Mouse (Mus musculus): ENCODE data around the gene Npr3. TPM values are rescaled to one million over a fixed set of nuclear protein-coding genes. Genes with fewer than 3 reads are reported as not detected.
A peak's percentile ranks its signal among the peaks of the same experiment; 100 is the strongest.

Npr3 gene
- polyA plus RNA-seq, 1 experiment from 2014 or later = 8.1 TPM

GRCm38 (mm10) chr15:11897162-11897561 lies 9.9 kb downstream of the Npr3 start:
- H3K27me3 ChIP-seq (ENCODE audit: control insufficient read depth, insufficient read depth, low read depth, low read length) = no peaks in the 10 kb centered on the region
- peaks cover 5% of the 10 kb centered on the region; the same call in 1 of the 2 replicates for H3K4me1 ChIP-seq (replicated peaks; ENCODE audit: control insufficient read depth, insufficient read depth, low read length)
- H3K27ac ChIP-seq (ENCODE audit: low read length) = no peak overlapping the region
- peaks cover 3% of the 10 kb centered on the region for H3K36me3 ChIP-seq (ENCODE audit: control insufficient read depth, insufficient read depth, low read length)
- ATAC-seq (ENCODE audit: low read depth) = no peak
- H3K4me3 ChIP-seq (ENCODE audit: low read length) = no peak overlapping the region
- H3K9ac ChIP-seq (ENCODE audit: low read length) = no peak overlapping the region
- H3K4me2 ChIP-seq (ENCODE audit: low read depth, low read length) = no peak overlapping the region
- 64% methylated on average over 5 of the region's 5 CpGs for WGBS
- H3K9me3 ChIP-seq (ENCODE audit: control insufficient read depth, low read length) = no peaks in the 10 kb centered on the region

GRCm38 (mm10) chr15:11893969-11894368 lies 13.1 kb downstream of the Npr3 start:
- Histone ChIP-seq H3K4me2 (ENCODE audit: low read depth, low read length) (peak overlapping the region; percentile 25; the same call in 1 of the 2 replicates), H3K4me3 (ENCODE audit: low read length) (no peak overlapping the region), H3K27me3 (ENCODE audit: control insufficient read depth, insufficient read depth, low read depth, low read length) (no peaks in the 10 kb centered on the region), H3K4me1 (replicated peaks; ENCODE audit: control insufficient read depth, insufficient read depth, low read length) (peaks cover 5% of the 10 kb centered on the region; the same call in 1 of the 2 replicates), H3K9ac (ENCODE audit: low read length) (no peak overlapping the region), H3K36me3 (ENCODE audit: control insufficient read depth, insufficient read depth, low read length) (peaks cover 3% of the 10 kb centered on the region), H3K27ac (ENCODE audit: low read length) (no peak overlapping the region; the same call in 1 of the 2 replicates), H3K9me3 (ENCODE audit: control insufficient read depth, low read length) (no peaks in the 10 kb centered on the region)
- WGBS = 29% methylated on average over 9 of the region's 9 CpGs
- ATAC-seq (ENCODE audit: low read depth) = peak; percentile 78

GRCm38 (mm10) chr15:11891395-11891794 lies 15.7 kb downstream of the Npr3 start:
- Histone ChIP-seq H3K4me1 (replicated peaks; ENCODE audit: control insufficient read depth, insufficient read depth, low read length) (peaks cover 5% of the 10 kb centered on the region; the same call in 1 of the 2 replicates), H3K4me2 (ENCODE audit: low read depth, low read length) (no peak overlapping the region), H3K27ac (ENCODE audit: low read length) (no peak overlapping the region), H3K9me3 (ENCODE audit: control insufficient read depth, low read length) (no peaks in the 10 kb centered on the region), H3K27me3 (ENCODE audit: control insufficient read depth, insufficient read depth, low read depth, low read length) (no peaks in the 10 kb centered on the region), H3K36me3 (ENCODE audit: control insufficient read depth, insufficient read depth, low read length) (peaks cover 3% of the 10 kb centered on the region), H3K9ac (ENCODE audit: low read length) (no peak overlapping the region), H3K4me3 (ENCODE audit: low read length) (no peak overlapping the region)
- WGBS = 66% methylated on average over 3 of the region's 3 CpGs
- no peak for ATAC-seq (ENCODE audit: low read depth)

GRCm38 (mm10) chr15:11882508-11883205 lies 24.4 kb downstream of the Npr3 start:
- H3K9me3 ChIP-seq (ENCODE audit: control insufficient read depth, low read length) = peaks cover 2% of the 10 kb centered on the region; the same call in 1 of the 2 replicates
- no peak overlapping the region for H3K27ac ChIP-seq (ENCODE audit: low read length)
- no peak overlapping the region for H3K4me3 ChIP-seq (ENCODE audit: low read length)
- WGBS = 72% methylated on average over 10 of the region's 10 CpGs
- no peaks in the 10 kb centered on the region for H3K27me3 ChIP-seq (ENCODE audit: control insufficient read depth, insufficient read depth, low read depth, low read length)
- no peak overlapping the region for H3K4me2 ChIP-seq (ENCODE audit: low read depth, low read length)
- no peak overlapping the region for H3K9ac ChIP-seq (ENCODE audit: low read length)
- no peaks in the 10 kb centered on the region for H3K4me1 ChIP-seq (replicated peaks; ENCODE audit: control insufficient read depth, insufficient read depth, low read length)
- ATAC-seq (ENCODE audit: low read depth) = no peak
- H3K36me3 ChIP-seq (ENCODE audit: control insufficient read depth, insufficient read depth, low read length) = 0 out of 2 replicates have a peak, but pooled peaks cover 2% of the 10 kb centered on the region

GRCm38 (mm10) chr15:11881822-11882221 lies 25.3 kb downstream of the Npr3 start:
- H3K27me3 ChIP-seq (ENCODE audit: control insufficient read depth, insufficient read depth, low read depth, low read length) = no peaks in the 10 kb centered on the region
- H3K27ac ChIP-seq (ENCODE audit: low read length) = no peak overlapping the region
- no peaks in the 10 kb centered on the region for H3K4me1 ChIP-seq (replicated peaks; ENCODE audit: control insufficient read depth, insufficient read depth, low read length)
- peaks cover 2% of the 10 kb centered on the region; the same call in 1 of the 2 replicates for H3K9me3 ChIP-seq (ENCODE audit: control insufficient read depth, low read length)
- 87% methylated on average over 6 of the region's 6 CpGs for WGBS
- H3K4me2 ChIP-seq (ENCODE audit: low read depth, low read length) = no peak overlapping the region
- H3K36me3 ChIP-seq (ENCODE audit: control insufficient read depth, insufficient read depth, low read length) = 0 out of 2 replicates have a peak, but pooled peaks cover 2% of the 10 kb centered on the region
- H3K9ac ChIP-seq (ENCODE audit: low read length) = no peak overlapping the region
- ATAC-seq (ENCODE audit: low read depth) = no peak
- no peak overlapping the region for H3K4me3 ChIP-seq (ENCODE audit: low read length)

GRCm38 (mm10) chr15:11878334-11878733 lies 28.8 kb downstream of the Npr3 start:
- ATAC-seq (ENCODE audit: low read depth) = no peak
- 0 out of 2 replicates have a peak, but pooled peaks cover 5% of the 10 kb centered on the region for H3K36me3 ChIP-seq (ENCODE audit: control insufficient read depth, insufficient read depth, low read length)
- no peak overlapping the region for H3K4me3 ChIP-seq (ENCODE audit: low read length)
- 96% methylated on average over 1 of the region's 1 CpGs for WGBS
- H3K27ac ChIP-seq (ENCODE audit: low read length) = no peak overlapping the region
- H3K27me3 ChIP-seq (ENCODE audit: control insufficient read depth, insufficient read depth, low read depth, low read length) = no peaks in the 10 kb centered on the region
- H3K4me1 ChIP-seq (replicated peaks; ENCODE audit: control insufficient read depth, insufficient read depth, low read length) = no peaks in the 10 kb centered on the region
- H3K9me3 ChIP-seq (ENCODE audit: control insufficient read depth, low read length) = peaks cover 5% of the 10 kb centered on the region
- H3K9ac ChIP-seq (ENCODE audit: low read length) = no peak overlapping the region
- no peak overlapping the region for H3K4me2 ChIP-seq (ENCODE audit: low read depth, low read length)

- Histone ChIP-seq H3K36me3 (ENCODE audit: control insufficient read depth, insufficient read depth, low read length) (0 out of 2 replicates have a peak, but pooled peaks cover 5% of the 10 kb centered on the region), H3K4me2 (ENCODE audit: low read depth, low read length) (no peak overlapping the region), H3K4me1 (replicated peaks; ENCODE audit: control insufficient read depth, insufficient read depth, low read length) (no peaks in the 10 kb centered on the region), H3K9ac (ENCODE audit: low read length) (no peak overlapping the region), H3K27me3 (ENCODE audit: control insufficient read depth, insufficient read depth, low read depth, low read length) (no peaks in the 10 kb centered on the region), H3K4me3 (ENCODE audit: low read length) (no peak overlapping the region), H3K9me3 (ENCODE audit: control insufficient read depth, low read length) (peaks cover 5% of the 10 kb centered on the region), H3K27ac (ENCODE audit: low read length) (no peak overlapping the region)
- no peak for ATAC-seq (ENCODE audit: low read depth)
- WGBS = 74% methylated on average over 2 of the region's 2 CpGs
Measured at GRCm38 (mm10) chr15:11877273-11877672, 29.8 kb downstream of the Npr3 start.

- ATAC-seq (ENCODE audit: low read depth) = no peak
- Histone ChIP-seq H3K36me3 (ENCODE audit: control insufficient read depth, insufficient read depth, low read length) (no peaks in the 10 kb centered on the region), H3K4me3 (ENCODE audit: low read length) (no peak overlapping the region), H3K27me3 (ENCODE audit: control insufficient read depth, insufficient read depth, low read depth, low read length) (no peaks in the 10 kb centered on the region), H3K9me3 (ENCODE audit: control insufficient read depth, low read length) (no peaks in the 10 kb centered on the region), H3K9ac (ENCODE audit: low read length) (no peak overlapping the region), H3K4me2 (ENCODE audit: low read depth, low read length) (no peak overlapping the region), H3K27ac (ENCODE audit: low read length) (no peak overlapping the region), H3K4me1 (replicated peaks; ENCODE audit: control insufficient read depth, insufficient read depth, low read length) (no peaks in the 10 kb centered on the region)
- WGBS = 80% methylated on average over 3 of the region's 3 CpGs
Measured at GRCm38 (mm10) chr15:11866918-11867317, 40.2 kb downstream of the Npr3 start.

GRCm38 (mm10) chr15:11863540-11863818 lies 43.6 kb downstream of the Npr3 start:
- no peaks in the 10 kb centered on the region for H3K27me3 ChIP-seq (ENCODE audit: control insufficient read depth, insufficient read depth, low read depth, low read length)
- no peaks in the 10 kb centered on the region for H3K36me3 ChIP-seq (ENCODE audit: control insufficient read depth, insufficient read depth, low read length)
- no peaks in the 10 kb centered on the region for H3K4me1 ChIP-seq (replicated peaks; ENCODE audit: control insufficient read depth, insufficient read depth, low read length)
- no peak overlapping the region for H3K4me3 ChIP-seq (ENCODE audit: low read length)
- H3K4me2 ChIP-seq (ENCODE audit: low read depth, low read length) = no peak overlapping the region
- H3K27ac ChIP-seq (ENCODE audit: low read length) = no peak overlapping the region
- ATAC-seq (ENCODE audit: low read depth) = no peak
- H3K9me3 ChIP-seq (ENCODE audit: control insufficient read depth, low read length) = no peaks in the 10 kb centered on the region
- WGBS = 91% methylated on average over 6 of the region's 6 CpGs
- no peak overlapping the region for H3K9ac ChIP-seq (ENCODE audit: low read length)
